Comparison of ENCODE assay signal across 35 mouse cellular contexts in the genomic region with DNA sequence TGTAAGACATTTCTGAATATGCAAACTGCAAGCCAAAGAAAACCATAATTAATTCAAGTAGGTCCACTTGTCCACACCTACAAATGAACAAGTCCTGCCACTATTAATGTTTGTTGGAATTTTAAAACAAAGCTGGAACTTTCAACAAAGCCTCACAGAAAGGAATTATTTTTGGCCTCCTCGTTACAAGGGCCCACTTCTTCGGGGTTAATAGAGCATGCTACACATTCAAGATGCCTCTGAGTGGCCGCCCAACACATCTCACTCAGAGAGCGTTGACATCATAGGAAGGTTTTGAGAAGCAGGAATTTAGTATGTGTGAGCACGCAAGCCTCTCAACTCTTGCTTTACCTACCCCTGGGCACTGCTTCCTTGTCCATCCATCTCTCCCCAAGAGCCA. TPM values are rescaled to one million over a fixed set of nuclear protein-coding genes. Genes with fewer than 3 reads are reported as not detected.
"Had no signal": no experiment of that assay in that cellular context is flagged by ENCODE, and none has a peak within 500 bp of the region (broad histone marks: within the 10 kb centered on the region; RNA-seq: fewer than 3 reads in every experiment).

No protein-coding gene starts in this region.

- H3K4me1 ChIP-seq: hindbrain, embryonic 12.5 days; hindbrain, embryonic 15.5 days; intestine, embryonic 15.5 days; kidney, embryonic 15.5 days had no signal

- ATAC-seq: hindbrain, embryonic 16.5 days; hindbrain, postnatal 0 days; inflammation-experienced regulatory T-cells, adult 6 months; intestine, embryonic 15.5 days; intestine, embryonic 16.5 days; intestine, postnatal 0 days had no signal

- H3K27ac ChIP-seq: heart, embryonic 10.5 days; heart, embryonic 13.5 days; heart, embryonic 15.5 days; hindbrain, embryonic 10.5 days; hindbrain, embryonic 12.5 days; hindbrain, embryonic 13.5 days; hindbrain, embryonic 14.5 days; hindbrain, embryonic 15.5 days; hindbrain, postnatal 0 days; intestine, embryonic 15.5 days; kidney, embryonic 15.5 days; kidney, postnatal 0 days had no signal

- H3K4me3 ChIP-seq: heart, embryonic 10.5 days; heart, embryonic 12.5 days; heart, embryonic 13.5 days; heart, embryonic 15.5 days; hindbrain, embryonic 10.5 days; hindbrain, embryonic 12.5 days; hindbrain, embryonic 13.5 days; hindbrain, embryonic 15.5 days; intestine, embryonic 15.5 days; kidney, embryonic 15.5 days; layer of hippocampus, adult 2 months had no signal

- DNase-seq: heart, postnatal 10 days; heart, postnatal 14 days; heart, postnatal 36 days; heart, postnatal 4 days; kidney, adult 11 months; kidney, adult 18-20 months; kidney, adult 2 months; kidney, adult 8-10 months; kidney, adult 9 months; kidney, postnatal 10 days; kidney, postnatal 14 days; kidney, postnatal 25 days; kidney, postnatal 36 days; kidney, postnatal 4 days; layer of hippocampus, adult 9-11 months; layer of hippocampus, postnatal 36 days had no signal

- H3K9ac ChIP-seq: heart, embryonic 12.5 days; heart, embryonic 13.5 days; heart, embryonic 15.5 days; hindbrain, embryonic 12.5 days; hindbrain, embryonic 13.5 days; hindbrain, embryonic 14.5 days; hindbrain, embryonic 15.5 days; intestine, embryonic 15.5 days; kidney, embryonic 15.5 days had no signal

- H3K4me2 ChIP-seq: heart, embryonic 11.5 days; heart, embryonic 12.5 days; heart, embryonic 13.5 days; heart, embryonic 15.5 days; hindbrain, embryonic 12.5 days; hindbrain, embryonic 13.5 days; hindbrain, embryonic 14.5 days; hindbrain, embryonic 15.5 days; intestine, embryonic 15.5 days; kidney, embryonic 15.5 days had no signal

- H3K9me3 ChIP-seq: heart, embryonic 10.5 days; heart, embryonic 12.5 days; heart, embryonic 13.5 days; heart, embryonic 15.5 days; hindbrain, embryonic 10.5 days; hindbrain, embryonic 12.5 days; hindbrain, embryonic 13.5 days; hindbrain, embryonic 15.5 days; intestine, embryonic 15.5 days; kidney, embryonic 15.5 days had no signal

- H3K36me3 ChIP-seq: heart, embryonic 15.5 days; hindbrain, embryonic 10.5 days; hindbrain, embryonic 12.5 days; hindbrain, embryonic 13.5 days; hindbrain, embryonic 15.5 days; intestine, embryonic 15.5 days; kidney, embryonic 15.5 days had no signal

- H3K27me3 ChIP-seq: heart, embryonic 12.5 days; heart, embryonic 13.5 days; heart, embryonic 15.5 days; hindbrain, embryonic 12.5 days; hindbrain, embryonic 13.5 days; hindbrain, embryonic 15.5 days; intestine, embryonic 15.5 days had no signal

RNA-seq across cellular contexts. Expression of a gene that starts 50.0 kb away (rescaled TPM):
- polyA plus RNA-seq: inflammation-experienced regulatory T-cells, adult 6 months had no signal
